Mouse (Mus musculus): ENCODE data around the gene Polr3f. TPM values are rescaled to one million over a fixed set of nuclear protein-coding genes. Genes with fewer than 3 reads are reported as not detected.
A peak's percentile ranks its signal among the peaks of the same experiment; 100 is the strongest.

Polr3f gene
- polyA plus RNA-seq, 1 experiment: 28.4 TPM

DNA sequence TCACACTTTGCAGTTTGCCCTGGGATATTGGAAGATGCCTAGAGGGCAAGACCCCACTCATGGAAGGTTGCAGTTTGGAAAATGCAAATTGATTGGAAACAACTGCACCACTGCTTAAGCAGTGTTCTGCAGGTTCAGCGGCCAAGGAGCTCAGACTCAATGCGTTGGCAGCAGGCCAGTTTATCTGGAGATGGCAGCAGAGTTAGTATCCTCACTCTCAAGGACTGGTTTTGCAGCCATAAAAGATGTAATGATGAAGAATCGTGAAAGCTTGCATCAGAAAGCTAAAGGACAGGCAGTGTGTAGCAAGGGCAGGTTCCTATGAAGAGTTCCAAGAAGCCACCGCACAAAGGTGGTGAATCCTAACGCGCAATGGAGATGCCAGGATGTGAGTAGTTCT is 25.4 kb upstream of the Polr3f start:
- TF ChIP-seq CTCF (IDR thresholded peaks at IDR 0.05; ENCODE audit: low read depth, low read length) (no peak), POLR2A (IDR thresholded peaks at IDR 0.05; ENCODE audit: insufficient read depth, low read length) (no peak), EP300 (IDR thresholded peaks at IDR 0.05; ENCODE audit: insufficient read depth, low read depth, low read length) (no peak)
- H3K9ac ChIP-seq (ENCODE audit: low read depth, poor library complexity, severe bottlenecking): no peak overlapping the region
- H3K36me3 ChIP-seq (ENCODE audit: control insufficient read depth, insufficient read depth, low read length, poor library complexity, severe bottlenecking): no peaks in the 10 kb centered on the region
- H3K27ac ChIP-seq (ENCODE audit: insufficient read depth, low read length): no peak overlapping the region
- H3K27me3 ChIP-seq (ENCODE audit: control insufficient read depth, insufficient read depth, low read length, poor library complexity, severe bottlenecking): no peaks in the 10 kb centered on the region
- no peaks in the 10 kb centered on the region for H3K9me3 ChIP-seq (replicated peaks; ENCODE audit: control insufficient read depth, insufficient read depth, low read length, poor library complexity, severe bottlenecking)
- H3K4me3 ChIP-seq (ENCODE audit: low read depth, low read length): no peak overlapping the region
- H3K4me1 ChIP-seq (ENCODE audit: control insufficient read depth, insufficient read depth, low read length): no peaks in the 10 kb centered on the region

DNA sequence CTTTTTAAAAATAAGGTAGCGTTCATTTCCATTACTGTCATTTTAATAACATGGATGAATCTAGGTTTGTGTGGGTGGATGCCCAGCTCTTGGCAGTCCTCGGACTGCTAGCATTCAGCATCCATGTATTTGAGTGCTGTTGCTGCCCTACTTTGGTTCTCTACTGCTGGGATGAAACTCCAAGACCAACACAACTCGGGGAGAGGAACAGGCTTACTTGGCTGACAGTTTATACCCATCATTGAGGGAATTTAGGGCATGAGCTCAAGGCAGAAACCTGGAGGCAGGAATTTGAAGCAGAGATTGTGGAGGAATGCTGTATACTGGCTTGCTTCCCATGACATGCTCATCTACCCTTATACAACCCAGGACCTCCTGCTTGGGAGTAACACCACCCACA is 12.9 kb upstream of the Polr3f start:
- no peak overlapping the region for H3K4me3 ChIP-seq (ENCODE audit: low read depth, low read length)
- TF ChIP-seq CTCF (IDR thresholded peaks at IDR 0.05; ENCODE audit: low read depth, low read length): no peak
- TF ChIP-seq POLR2A (IDR thresholded peaks at IDR 0.05; ENCODE audit: insufficient read depth, low read length): no peak
- no peak for TF ChIP-seq EP300 (IDR thresholded peaks at IDR 0.05; ENCODE audit: insufficient read depth, low read depth, low read length)
- H3K27ac ChIP-seq (ENCODE audit: insufficient read depth, low read length): no peak overlapping the region

DNA sequence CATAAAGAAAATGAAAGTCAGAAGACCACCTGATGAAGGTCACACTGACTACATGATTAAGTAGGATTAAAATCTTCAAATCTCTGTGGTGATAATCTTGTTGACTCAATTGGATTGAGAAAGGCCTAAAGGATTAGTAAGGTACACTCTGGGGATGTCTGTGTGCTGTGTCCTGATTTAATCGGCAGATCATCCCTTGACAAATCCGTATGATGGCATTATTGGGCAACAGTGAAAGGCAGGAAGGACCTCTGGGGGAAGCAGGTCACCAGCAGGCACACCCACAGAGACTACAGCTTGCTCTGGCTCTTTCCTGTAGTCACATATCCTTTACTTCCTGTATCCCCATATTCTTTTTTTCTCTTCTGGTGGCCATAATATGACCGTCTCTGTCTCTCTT is 7.7 kb upstream of the Polr3f start:
- Histone ChIP-seq H3K4me1 (ENCODE audit: control insufficient read depth, insufficient read depth, low read length) (no peaks in the 10 kb centered on the region), H3K9ac (ENCODE audit: low read depth, poor library complexity, severe bottlenecking) (no peak overlapping the region), H3K9me3 (replicated peaks; ENCODE audit: control insufficient read depth, insufficient read depth, low read length, poor library complexity, severe bottlenecking) (no peaks in the 10 kb centered on the region), H3K27ac (ENCODE audit: insufficient read depth, low read length) (no peak overlapping the region), H3K27me3 (ENCODE audit: control insufficient read depth, insufficient read depth, low read length, poor library complexity, severe bottlenecking) (no peaks in the 10 kb centered on the region), H3K36me3 (ENCODE audit: control insufficient read depth, insufficient read depth, low read length, poor library complexity, severe bottlenecking) (no peaks in the 10 kb centered on the region), H3K4me3 (ENCODE audit: low read depth, low read length) (no peak overlapping the region)
- TF ChIP-seq CTCF (IDR thresholded peaks at IDR 0.05; ENCODE audit: low read depth, low read length): no peak
- TF ChIP-seq EP300 (IDR thresholded peaks at IDR 0.05; ENCODE audit: insufficient read depth, low read depth, low read length): no peak

More for the DNA sequence above, 12.9 kb upstream of the Polr3f start:
- H3K36me3 ChIP-seq (ENCODE audit: control insufficient read depth, insufficient read depth, low read length, poor library complexity, severe bottlenecking): no peaks in the 10 kb centered on the region
- no peaks in the 10 kb centered on the region for H3K4me1 ChIP-seq (ENCODE audit: control insufficient read depth, insufficient read depth, low read length)
- no peak overlapping the region for H3K9ac ChIP-seq (ENCODE audit: low read depth, poor library complexity, severe bottlenecking)
- H3K9me3 ChIP-seq (replicated peaks; ENCODE audit: control insufficient read depth, insufficient read depth, low read length, poor library complexity, severe bottlenecking): no peaks in the 10 kb centered on the region
- H3K27me3 ChIP-seq (ENCODE audit: control insufficient read depth, insufficient read depth, low read length, poor library complexity, severe bottlenecking): no peaks in the 10 kb centered on the region

DNA sequence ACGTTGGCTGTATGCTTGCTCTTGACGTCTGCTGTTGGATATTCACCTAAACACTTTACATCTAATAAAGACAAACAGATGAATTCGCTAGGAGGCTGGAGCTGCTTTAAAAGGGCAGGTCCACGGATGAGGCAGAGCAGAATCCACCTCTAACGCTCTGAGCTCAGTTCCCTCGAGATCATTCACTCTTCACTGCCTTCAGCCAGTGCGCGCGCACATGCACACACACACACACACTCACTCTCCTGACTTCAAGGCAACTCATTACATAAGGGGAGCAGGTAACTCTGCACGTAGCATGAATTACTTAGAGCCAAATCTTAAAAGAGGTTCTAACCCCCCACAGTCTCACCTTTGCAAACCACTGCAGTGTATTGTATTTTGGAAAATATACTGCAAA is 1.7 kb upstream of the Polr3f start:
- Histone ChIP-seq H3K36me3 (ENCODE audit: control insufficient read depth, insufficient read depth, low read length, poor library complexity, severe bottlenecking) (no peaks in the 10 kb centered on the region), H3K4me3 (ENCODE audit: low read depth, low read length) (no peak overlapping the region), H3K4me1 (ENCODE audit: control insufficient read depth, insufficient read depth, low read length) (no peaks in the 10 kb centered on the region), H3K27ac (ENCODE audit: insufficient read depth, low read length) (no peak overlapping the region), H3K9ac (ENCODE audit: low read depth, poor library complexity, severe bottlenecking) (no peak overlapping the region), H3K9me3 (replicated peaks; ENCODE audit: control insufficient read depth, insufficient read depth, low read length, poor library complexity, severe bottlenecking) (no peaks in the 10 kb centered on the region), H3K27me3 (ENCODE audit: control insufficient read depth, insufficient read depth, low read length, poor library complexity, severe bottlenecking) (no peaks in the 10 kb centered on the region; the same call in 1 of the 2 replicates)
- TF ChIP-seq POLR2A (IDR thresholded peaks at IDR 0.05; ENCODE audit: insufficient read depth, low read length): no peak
- no peak for TF ChIP-seq EP300 (IDR thresholded peaks at IDR 0.05; ENCODE audit: insufficient read depth, low read depth, low read length)
- no peak for TF ChIP-seq CTCF (IDR thresholded peaks at IDR 0.05; ENCODE audit: low read depth, low read length)

DNA sequence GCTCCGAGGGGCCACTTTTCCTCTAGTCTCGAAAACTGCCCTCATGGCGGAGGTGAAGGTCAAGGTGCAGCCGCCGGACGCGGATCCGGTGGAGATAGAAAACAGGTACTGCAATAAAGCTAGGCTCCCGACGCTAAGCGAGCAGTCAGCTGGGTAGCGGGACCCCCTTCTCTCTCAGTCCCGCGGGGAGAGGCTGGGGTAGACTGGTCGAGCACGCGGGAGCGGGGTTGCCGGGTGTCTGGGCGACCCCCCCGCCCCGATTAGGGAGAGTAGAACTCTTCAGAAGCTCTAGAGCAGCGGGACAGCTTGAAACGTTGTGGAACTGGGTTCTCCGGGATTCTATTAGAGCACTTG is 280 bp downstream of the Polr3f start:
- Histone ChIP-seq H3K4me3 (ENCODE audit: low read depth, low read length) (peak overlapping the region; percentile 89), H3K9ac (ENCODE audit: low read depth, poor library complexity, severe bottlenecking) (peak overlapping the region; percentile 69), H3K27ac (ENCODE audit: insufficient read depth, low read length) (no peak overlapping the region), H3K27me3 (ENCODE audit: control insufficient read depth, insufficient read depth, low read length, poor library complexity, severe bottlenecking) (no peaks in the 10 kb centered on the region; the same call in 1 of the 2 replicates), H3K9me3 (replicated peaks; ENCODE audit: control insufficient read depth, insufficient read depth, low read length, poor library complexity, severe bottlenecking) (no peaks in the 10 kb centered on the region), H3K36me3 (ENCODE audit: control insufficient read depth, insufficient read depth, low read length, poor library complexity, severe bottlenecking) (0 out of 2 replicates have a peak, but pooled peaks cover 3% of the 10 kb centered on the region), H3K4me1 (ENCODE audit: control insufficient read depth, insufficient read depth, low read length) (no peaks in the 10 kb centered on the region)
- TF ChIP-seq EP300 (IDR thresholded peaks at IDR 0.05; ENCODE audit: insufficient read depth, low read depth, low read length): no peak
- TF ChIP-seq POLR2A (IDR thresholded peaks at IDR 0.05; ENCODE audit: insufficient read depth, low read length): no peak
- TF ChIP-seq CTCF (IDR thresholded peaks at IDR 0.05; ENCODE audit: low read depth, low read length): no peak

DNA sequence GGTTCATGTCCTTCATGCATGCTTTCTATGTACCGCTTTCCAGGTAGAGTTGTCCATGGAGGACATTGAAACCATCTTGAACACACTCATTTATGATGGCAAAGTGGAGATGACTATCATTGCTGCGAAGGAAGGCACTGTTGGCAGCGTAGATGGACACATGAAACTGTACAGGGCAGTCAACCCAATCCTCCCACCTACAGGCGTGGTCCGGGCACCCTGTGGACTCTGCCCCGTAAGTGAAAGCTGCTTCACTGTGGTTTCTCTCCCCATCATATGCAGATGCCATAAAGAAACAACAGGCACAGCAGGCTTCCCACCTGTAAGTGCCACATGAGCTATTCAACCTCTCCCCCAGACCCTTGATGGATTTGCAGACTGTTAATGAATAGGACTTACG is 9.6 kb downstream of the Polr3f start:
- Histone ChIP-seq H3K27me3 (ENCODE audit: control insufficient read depth, insufficient read depth, low read length, poor library complexity, severe bottlenecking) (no peaks in the 10 kb centered on the region), H3K4me1 (ENCODE audit: control insufficient read depth, insufficient read depth, low read length) (no peaks in the 10 kb centered on the region), H3K9me3 (replicated peaks; ENCODE audit: control insufficient read depth, insufficient read depth, low read length, poor library complexity, severe bottlenecking) (no peaks in the 10 kb centered on the region), H3K27ac (ENCODE audit: insufficient read depth, low read length) (no peak overlapping the region), H3K9ac (ENCODE audit: low read depth, poor library complexity, severe bottlenecking) (no peak overlapping the region), H3K36me3 (ENCODE audit: control insufficient read depth, insufficient read depth, low read length, poor library complexity, severe bottlenecking) (peaks cover 35% of the 10 kb centered on the region), H3K4me3 (ENCODE audit: low read depth, low read length) (no peak overlapping the region)
- TF ChIP-seq POLR2A (IDR thresholded peaks at IDR 0.05; ENCODE audit: insufficient read depth, low read length) (no peak), CTCF (IDR thresholded peaks at IDR 0.05; ENCODE audit: low read depth, low read length) (no peak), EP300 (IDR thresholded peaks at IDR 0.05; ENCODE audit: insufficient read depth, low read depth, low read length) (no peak)
